Mouse (Mus musculus): ENCODE results near the gene Sumo1.

DNA sequence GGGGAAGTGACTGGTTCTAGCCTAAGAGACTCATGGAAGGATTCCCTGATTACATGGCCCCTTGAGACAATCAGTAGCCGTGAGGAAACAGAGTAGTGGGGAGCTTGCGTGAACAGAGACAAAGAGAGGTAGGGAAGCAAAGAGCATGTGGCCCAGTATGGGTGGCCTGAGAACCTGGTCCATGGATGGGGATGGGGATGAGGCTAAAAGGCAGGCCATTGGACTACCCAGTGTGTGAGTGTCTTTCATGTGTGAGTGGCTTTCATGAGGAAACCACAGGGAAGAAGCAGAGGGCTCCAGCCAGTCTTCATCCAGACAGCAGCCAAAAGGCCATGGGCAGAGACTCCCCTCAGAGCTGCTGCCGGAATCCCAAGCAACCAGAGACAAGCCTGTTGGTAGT, 96.8 kb downstream of the Sumo1 start:
- TF ChIP-seq RAD21 (IDR thresholded peaks at IDR 0.05; ENCODE audit: low read depth, low read length) (no peak), MYB (IDR thresholded peaks at IDR 0.05; ENCODE audit: low read depth, low read length) (no peak), E2F4 (IDR thresholded peaks at IDR 0.05; ENCODE audit: borderline replicate concordance, low read depth, low read length) (no peak), CTCF (IDR thresholded peaks at IDR 0.05 in 2 of 3, conservative IDR thresholded peaks at IDR 0.05 in 1 of 3; ENCODE audit: control insufficient read depth in 1 of 3, insufficient read depth in 1 of 3, low read depth in 2 of 3, low read length in 3 of 3, poor library complexity in 1 of 3, severe bottlenecking in 1 of 3) (no peak), HCFC1 (IDR thresholded peaks at IDR 0.05; ENCODE audit: low read depth, low read length) (no peak), ZKSCAN1 (IDR thresholded peaks at IDR 0.05; ENCODE audit: low read depth, low read length) (no peak), NRF1 (IDR thresholded peaks at IDR 0.05; ENCODE audit: insufficient read depth, low read depth, low read length, poor library complexity, severe bottlenecking) (no peak), EP300 (IDR thresholded peaks at IDR 0.05; ENCODE audit: low read depth in 1 of 2, low read length in 2 of 2) (no peak)
